Mouse (Mus musculus) bone marrow, adult 2 months (tissue): Measurements from ENCODE around the gene Asb2.
A peak's percentile ranks its signal among the peaks of the same experiment; 100 is the strongest.

Source experiments
- CTCF ChIP-seq: fragments of 200-500 bp; IDR thresholded peaks from 2 replicates; pipeline ENCODE4 v1.5.1; 2011; ENCODE audit warnings: low read length, control low read depth; ENCODE audit not compliant: control insufficient read depth, insufficient read depth
- POLR2A ChIP-seq: fragments of 200-500 bp; IDR thresholded peaks from 2 replicates; pipeline ENCODE4 v1.6.1; 2011; ENCODE audit warnings: low read depth, mild to moderate bottlenecking, control low read depth, low read length, borderline replicate concordance; ENCODE audit not compliant: control insufficient read depth

GRCm38 (mm10) chr12:103371711-103372110, 15.9 kb upstream of the Asb2 start:
- TF ChIP-seq CTCF (peak; percentile 79), POLR2A (no peak)
